1 mouse cellular context compared by ENCODE assay signal in genomic region chr10:80053831-80054815, GRCm38 (mm10).
TF ChIP-seq lines count a peak whose summit lies in the region.

No protein-coding gene starts in this region.

TF ChIP-seq in CH12.LX, 34 proteins besides CTCF, POLR2A, EP300 and RAD21:
- TF ChIP-seq MAX (IDR thresholded peaks at IDR 0.05; ENCODE audit: low read length) (peak; percentile 43; the same call in 1 of the 2 replicates), MAFK (IDR thresholded peaks at IDR 0.05; ENCODE audit: insufficient replicate concordance, low read length) (no peak), TCF12 (IDR thresholded peaks at IDR 0.05; ENCODE audit: low read depth, low read length) (no peak), ZNF384 (IDR thresholded peaks at IDR 0.05; ENCODE audit: low read depth, low read length) (no peak), MXI1 (IDR thresholded peaks at IDR 0.05; ENCODE audit: low read depth, low read length) (peak; percentile 47), CHD1 (IDR thresholded peaks at IDR 0.05; ENCODE audit: low read depth, low read length) (no peak), SIN3A (IDR thresholded peaks at IDR 0.05; ENCODE audit: low read length) (peak; percentile 49; the same call in 1 of the 2 replicates), CHD2 (IDR thresholded peaks at IDR 0.05; ENCODE audit: low read length) (no peak), MYC (IDR thresholded peaks at IDR 0.05; ENCODE audit: low read depth, low read length) (peak; percentile 69), GABPA (IDR thresholded peaks at IDR 0.05; ENCODE audit: insufficient replicate concordance, low read depth, low read length) (no peak), UBTF (IDR thresholded peaks at IDR 0.05; ENCODE audit: low read depth, low read length) (peak; percentile 89), ETS1 (conservative IDR thresholded peaks at IDR 0.05; ENCODE audit: low read depth, low read length) (0 out of 2 replicates have a peak, but pooled peaks have one; percentile 10), NRF1 (IDR thresholded peaks at IDR 0.05; ENCODE audit: low read depth, low read length) (peak; percentile 55; the same call in 1 of the 2 replicates), SMC3 (IDR thresholded peaks at IDR 0.05; ENCODE audit: low read depth, low read length) (peak; percentile 48), USF1 (IDR thresholded peaks at IDR 0.05; ENCODE audit: low read depth, low read length) (no peak), RCOR1 (conservative IDR thresholded peaks at IDR 0.05; ENCODE audit: low read depth, low read length) (no peak)
